Mouse (Mus musculus) adrenal gland, adult 10 weeks (tissue): ENCODE results near the gene Brd1. TPM values are rescaled to one million over a fixed set of nuclear protein-coding genes. Genes with fewer than 3 reads are reported as not detected.

Experiments used
- polyA plus RNA-seq: library from polyadenylated mRNA; stranded (reverse); fragments of 350-450 nt; fragmentation: Illumina TruSeq; extraction: RNeasy Lipid Tissue Mini Kit (QIAGEN cat#74804); gene quantifications from one replicate; pipeline ENCODE4 v1.2.3, GENCODE M21; 2014; ENCODE audit warnings: low read depth, low replicate concordance

The Brd1 gene
- polyA plus RNA-seq: 22.7 TPM

DNA sequence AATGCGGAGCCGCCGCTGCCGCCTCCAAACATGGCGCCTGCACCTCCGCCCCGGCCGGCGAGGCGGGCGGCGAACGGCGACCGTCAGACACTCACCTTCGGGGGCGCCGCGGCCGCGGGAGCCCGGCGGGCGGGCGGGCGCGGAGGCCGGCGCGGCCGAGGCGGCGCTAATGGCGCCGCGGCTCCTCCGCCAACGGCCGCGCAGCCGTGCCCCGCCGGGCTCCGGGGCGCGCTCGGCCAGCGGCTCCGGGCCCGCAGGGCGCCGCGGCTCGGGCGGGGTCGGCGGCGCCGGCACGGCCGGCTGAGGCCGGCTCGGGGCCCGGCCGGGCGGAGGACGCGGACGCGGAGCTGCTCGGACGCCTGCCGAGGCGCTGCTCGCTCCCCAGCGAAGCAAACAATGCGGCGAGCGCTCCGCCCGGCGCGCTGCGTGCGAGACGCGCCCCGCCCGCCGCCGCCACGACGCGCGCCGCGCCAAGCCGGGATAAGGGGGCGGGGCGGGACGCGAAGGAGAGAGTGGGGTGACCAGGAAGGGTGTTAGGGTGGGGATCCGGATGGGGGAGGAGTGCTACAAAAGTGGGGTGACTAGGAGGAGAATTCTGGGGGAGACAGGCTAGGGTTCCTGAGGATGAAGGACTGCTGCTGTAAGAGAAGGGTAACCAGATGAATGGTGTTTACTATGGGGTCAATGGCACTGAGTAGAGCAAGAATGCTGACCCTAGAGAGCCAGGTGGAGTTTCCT, at the start of gene Brd1:
Brd1 (minus strand) TSS at position 400 of the 738 bp plus-strand sequence.

DNA sequence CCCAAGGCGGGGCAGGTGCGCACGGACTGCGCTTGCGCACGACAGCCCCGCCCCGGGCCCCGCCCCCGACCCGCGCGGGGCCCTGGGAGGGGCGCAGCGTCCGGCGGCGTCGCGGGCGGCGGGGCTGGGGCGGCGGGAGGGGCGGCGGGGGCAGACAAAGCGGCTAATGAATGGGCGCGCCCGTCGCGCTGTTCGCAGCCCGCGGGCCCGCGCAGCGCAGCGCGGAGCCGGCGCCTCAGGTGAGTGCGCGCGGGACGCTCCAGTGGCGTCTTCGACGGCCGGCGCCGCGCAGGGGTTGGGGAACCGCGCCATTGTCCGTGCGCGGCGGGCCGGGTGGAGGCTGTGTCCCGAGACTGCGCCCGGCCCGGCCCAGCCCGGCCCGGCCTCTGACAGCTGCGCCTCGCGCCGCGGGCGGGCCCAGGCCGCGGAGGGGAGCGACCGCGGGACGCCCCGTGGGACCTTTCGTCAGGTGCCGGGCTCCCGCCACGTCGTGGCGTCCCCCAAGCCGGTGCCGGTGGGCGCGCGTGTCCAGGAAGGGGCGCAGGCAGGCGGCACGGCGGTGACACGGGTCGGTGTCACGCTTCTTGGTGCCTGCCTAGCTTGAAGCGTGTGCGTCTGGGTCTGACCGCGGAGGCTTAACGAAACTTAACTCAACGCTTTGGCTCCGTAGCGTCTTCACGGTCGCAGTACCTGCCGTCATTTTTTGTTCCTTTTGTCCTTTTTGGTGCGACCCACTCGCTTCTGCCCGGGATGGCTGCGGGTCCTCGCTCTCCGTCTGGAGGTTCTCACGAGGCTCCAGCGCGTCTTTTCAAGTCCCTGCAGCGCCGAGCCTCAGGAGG, 17.8 kb upstream of the Brd1 start, which contains the start of gene Zbed4:
Zbed4 (plus strand) TSS at position 97 of the 839 bp plus-strand sequence.

Other genes starting within 250 kb of the Brd1 start
- gene Zdhhc25, start 133.9 kb downstream of the Brd1 start, polyA plus RNA-seq: not detected
- gene Zbed4, start 17.4 kb upstream of the Brd1 start, polyA plus RNA-seq: 11.8 TPM
- 4.4 TPM for gene Alg12, start 85.1 kb upstream of the Brd1 start, polyA plus RNA-seq
- 5.5 TPM for gene Creld2, start 85.4 kb upstream of the Brd1 start, polyA plus RNA-seq
- 3.5 TPM for gene Pim3, start 128.0 kb upstream of the Brd1 start, polyA plus RNA-seq
- not detected for gene Ttll8, start 220.2 kb upstream of the Brd1 start, polyA plus RNA-seq
- not detected for gene Mlc1, start 244.8 kb upstream of the Brd1 start, polyA plus RNA-seq
- gene Mov10l1, start 248.7 kb upstream of the Brd1 start, polyA plus RNA-seq: not detected